Mouse (Mus musculus) lung, adult 2 months (tissue): Measurements from ENCODE around the gene Prdm13.
A peak's percentile ranks its signal among the peaks of the same experiment; 100 is the strongest.

Experiments
- CTCF ChIP-seq: fragments of 200-500 bp; IDR thresholded peaks from 2 replicates; pipeline ENCODE4 v1.5.1; 2011; ENCODE audit warnings: mild to moderate bottlenecking, low read length, control low read depth; ENCODE audit not compliant: insufficient read depth
- POLR2A ChIP-seq: fragments of 200-500 bp; IDR thresholded peaks from 2 replicates; pipeline ENCODE4 v1.6.1; 2011; ENCODE audit warnings: low read depth, mild to moderate bottlenecking, control low read depth, low read length, borderline replicate concordance; ENCODE audit errors: extremely low read depth

- TF ChIP-seq CTCF = peak; percentile 41; the same call in 1 of the 2 replicates
- TF ChIP-seq POLR2A = no peak
Measured at GRCm38 (mm10) chr4:21726912-21727614, 41.3 kb upstream of the Prdm13 start.
